Mouse (Mus musculus) brain, embryonic 14.5 days (tissue): ENCODE results near the gene Gsap.
"Not testable (repeated sequence)": the region's sequence is repeated elsewhere in the genome, so short reads cannot be mapped to it uniquely, and the experiment has no call there.

Source experiments
- CTCF ChIP-seq: fragments of 200-500 bp; IDR thresholded peaks from 2 replicates; pipeline ENCODE4 v1.5.1; 2012; ENCODE audit warnings: inconsistent platforms, mild to moderate bottlenecking, moderate library complexity, borderline replicate concordance; ENCODE audit not compliant: insufficient read depth, insufficient read length; ENCODE audit errors: extremely low read depth
- POLR2A ChIP-seq: fragments of 200-500 bp; IDR thresholded peaks from 2 replicates; pipeline ENCODE4 v1.6.1; 2012; ENCODE audit warnings: mild to moderate bottlenecking, inconsistent platforms, borderline replicate concordance; ENCODE audit not compliant: poor library complexity, insufficient read depth, insufficient read length, severe bottlenecking; ENCODE audit errors: extremely low read depth

DNA sequence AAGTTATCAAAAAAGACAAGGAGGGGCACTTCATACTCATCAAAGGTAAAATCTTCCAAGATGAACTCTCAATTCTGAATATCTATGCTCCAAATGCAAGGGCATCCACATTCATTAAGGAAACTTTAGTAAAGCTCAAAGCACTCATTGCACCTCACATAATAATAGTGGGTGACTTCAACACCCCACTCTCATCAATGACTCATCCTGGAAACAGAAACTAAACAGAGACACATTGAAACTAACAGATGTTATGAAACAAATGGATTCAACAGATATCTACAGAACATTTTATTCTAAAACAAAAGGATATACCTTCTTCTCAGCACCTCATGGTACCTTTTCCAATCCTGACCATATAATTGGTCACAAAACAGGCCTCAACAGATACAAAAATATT lies 156.2 kb downstream of the Gsap start:
- TF ChIP-seq POLR2A, CTCF: not testable (repeated sequence)
